Mouse (Mus musculus) cerebellum, adult 2 months (tissue): ENCODE measurements at regions not wholly inside any gene's neighbourhood (a gene's known extent, or its start where the extent isn't known, plus 50 kb on each side); places are given as distances from the start of the nearest gene placed in this dataset.

ENCODE experiments used
- CTCF ChIP-seq: fragments of 200-500 bp; IDR thresholded peaks from 2 replicates; pipeline ENCODE4 v1.5.1; 2011; ENCODE audit warnings: low read depth, mild to moderate bottlenecking, control low read depth, low read length, moderate library complexity, borderline replicate concordance; ENCODE audit not compliant: insufficient read depth
- POLR2A ChIP-seq: fragments of 200-500 bp; IDR thresholded peaks from 2 replicates; pipeline ENCODE4 v1.6.1; 2011; ENCODE audit warnings: low read length, control low read depth, borderline replicate concordance; ENCODE audit not compliant: insufficient read depth

DNA sequence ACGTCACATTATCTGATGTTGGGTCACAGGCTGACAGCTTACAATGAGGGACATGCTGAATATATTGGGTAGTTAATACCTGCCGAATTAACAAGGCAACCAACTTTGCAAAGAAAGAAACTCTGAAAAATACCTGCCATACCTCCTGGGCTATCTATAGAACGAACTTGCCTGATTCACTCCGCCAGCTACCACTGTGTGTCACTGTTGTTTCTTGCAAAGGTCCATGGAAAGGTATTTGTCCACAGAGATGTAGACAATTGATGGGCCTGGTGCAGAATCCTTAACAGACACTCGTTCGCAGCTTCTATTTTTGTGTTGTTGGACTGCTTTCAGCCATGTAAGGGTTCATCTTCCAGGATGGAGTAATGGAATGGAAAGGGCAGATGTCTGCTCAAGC, 226.4 kb upstream of the Tmco5 start:
- TF ChIP-seq CTCF (no peak), POLR2A (no peak)
